ENCODE assay signal across 8 mouse cellular contexts in genomic region chr5:145069707-145070106, GRCm38 (mm10). TPM values are rescaled to one million over a fixed set of nuclear protein-coding genes. Genes with fewer than 3 reads are reported as not detected.
A peak's percentile ranks its signal among the peaks of the same experiment; 100 is the strongest.
DNase-seq lines count a peak whose midpoint lies in the region; ATAC-seq and TF ChIP-seq lines count a peak whose summit lies in the region.
"Had no signal": no experiment of that assay in that cellular context is flagged by ENCODE, and none has a peak within 500 bp of the region (broad histone marks: within the 10 kb centered on the region; RNA-seq: fewer than 3 reads in every experiment).

No protein-coding gene starts in this region.

- H3K4me1 ChIP-seq in G1E (ENCODE audit: insufficient read depth, low read depth, low read length): no peaks in the 10 kb centered on the region
- H3K4me1 ChIP-seq in embryonic facial prominence, embryonic 12.5 days: no peaks in the 10 kb centered on the region
- no peaks in the 10 kb centered on the region for H3K4me1 ChIP-seq in heart, embryonic 16.5 days (ENCODE audit: control insufficient read depth, insufficient read depth, low read length)

- H3K4me3 ChIP-seq in G1E (ENCODE audit: low read depth, low read length): no peak overlapping the region
- H3K4me3 ChIP-seq in embryonic facial prominence, embryonic 12.5 days: no peak overlapping the region
- H3K4me3 ChIP-seq in heart, embryonic 16.5 days (ENCODE audit: low read length): no peak overlapping the region

- H3K4me2 ChIP-seq in embryonic facial prominence, embryonic 12.5 days (replicated peaks): no peak overlapping the region
- H3K4me2 ChIP-seq in heart, embryonic 16.5 days (ENCODE audit: low read depth, low read length): no peak overlapping the region

- 3% methylated on average over 5 of the region's 5 CpGs for WGBS in embryonic facial prominence, embryonic 12.5 days
- WGBS in heart, embryonic 16.5 days: 1% methylated on average over 5 of the region's 5 CpGs
- WGBS in large intestine, adult 2 months: 2% methylated on average over 5 of the region's 5 CpGs

- peaks cover 4% of the 10 kb centered on the region for H3K27me3 ChIP-seq in G1E (ENCODE audit: insufficient read depth, low read length)
- H3K27me3 ChIP-seq in embryonic facial prominence, embryonic 12.5 days: no peaks in the 10 kb centered on the region
- no peaks in the 10 kb centered on the region for H3K27me3 ChIP-seq in heart, embryonic 16.5 days (ENCODE audit: control insufficient read depth, insufficient read depth, low read length)

- no peaks in the 10 kb centered on the region for H3K36me3 ChIP-seq in G1E (replicated peaks)
- H3K36me3 ChIP-seq in embryonic facial prominence, embryonic 12.5 days: no peaks in the 10 kb centered on the region
- no peaks in the 10 kb centered on the region for H3K36me3 ChIP-seq in heart, embryonic 16.5 days (ENCODE audit: control insufficient read depth, insufficient read depth)

- no peaks in the 10 kb centered on the region for H3K9me3 ChIP-seq in G1E (replicated peaks)
- H3K9me3 ChIP-seq in embryonic facial prominence, embryonic 12.5 days: no peaks in the 10 kb centered on the region
- H3K9me3 ChIP-seq in heart, embryonic 16.5 days (replicated peaks; ENCODE audit: control insufficient read depth, low read length): no peaks in the 10 kb centered on the region

- ATAC-seq in G1E (ENCODE audit: extremely low read depth, insufficient number of reproducible peaks, low FRiP score, poor library complexity, severe bottlenecking): peak; percentile 57; the same call in 1 of the 2 replicates
- 0 out of 2 replicates have a peak, but pooled peaks have one; percentile 47 for ATAC-seq in embryonic facial prominence, embryonic 12.5 days (ENCODE audit: insufficient number of reproducible peaks, insufficient read depth, low FRiP score, low TSS enrichment)
- peak; percentile 32; the same call in 1 of the 2 replicates for ATAC-seq in heart, embryonic 16.5 days (replicated peaks; ENCODE audit: extremely low read depth, insufficient read depth, low FRiP score)

- no peak overlapping the region for H3K27ac ChIP-seq in embryonic facial prominence, embryonic 12.5 days
- no peak overlapping the region for H3K27ac ChIP-seq in heart, embryonic 16.5 days (ENCODE audit: low read length)
- H3K27ac ChIP-seq: macrophage had no signal

- no peak for DNase-seq in G1E (ENCODE audit: low spot score)
- DNase-seq in adrenal gland, postnatal 4 days (ENCODE audit: low spot score in 2 of 2): peak; percentile 23 to 53
- peak; percentile 55 for DNase-seq in large intestine, adult 2 months (ENCODE audit: low read depth, low spot score)
- peak; percentile 61 for DNase-seq in lung, postnatal 25 days (ENCODE audit: low spot score)
- DNase-seq in right cerebral cortex, postnatal 25 days: peak; percentile 69

- TF ChIP-seq CTCF in G1E (IDR thresholded peaks at IDR 0.05; ENCODE audit: low read depth, low read length): peak; percentile 72

- no peak overlapping the region for H3K9ac ChIP-seq in embryonic facial prominence, embryonic 12.5 days
- H3K9ac ChIP-seq in heart, embryonic 16.5 days (ENCODE audit: low read length): no peak overlapping the region

RNA-seq across cellular contexts. Expression of gene Arpc1a, which starts 13.9 kb away (rescaled TPM):
- 77.0 and 85.3 TPM in 2 replicates for total RNA-seq in G1E (2014; fragmentation: Nextera tagmentation)
- total RNA-seq in G1E (2017): 125 and 169 TPM in 2 replicates
- polyA plus RNA-seq in G1E (2012): 56.4 and 58.6 TPM in 2 replicates
- total RNA-seq in adrenal gland, postnatal 4 days (2021): 100 to 1,000 TPM; 114 to 121 TPM
- polyA plus RNA-seq in embryonic facial prominence, embryonic 12.5 days (2016; fragmentation: Nextera tagmentation; extraction: Ambion mirVana): 158 and 159 TPM in 2 replicates
- polyA plus RNA-seq in heart, embryonic 16.5 days (2015; fragmentation: Nextera tagmentation; extraction: Ambion mirVana): 91.5 and 93.7 TPM in 2 replicates
- 146 and 160 TPM in 2 replicates for polyA plus RNA-seq in large intestine, adult 2 months (2012; rRNA removed)

RNA-seq across cellular contexts. Expression of gene Kpna7, which starts 14.1 kb away (rescaled TPM):
- total RNA-seq in G1E (2014; fragmentation: Nextera tagmentation): not detected in 2 replicates
- total RNA-seq in G1E (2017): not detected in 2 replicates
- polyA plus RNA-seq in G1E (2012): not detected in 2 replicates
- not detected for total RNA-seq in adrenal gland, postnatal 4 days (2021)
- not detected in 2 replicates for polyA plus RNA-seq in embryonic facial prominence, embryonic 12.5 days (2016; fragmentation: Nextera tagmentation; extraction: Ambion mirVana)
- 0.11 TPM in 1 of 2 replicates, not detected in the other for polyA plus RNA-seq in heart, embryonic 16.5 days (2015; fragmentation: Nextera tagmentation; extraction: Ambion mirVana)
- not detected in 2 replicates for polyA plus RNA-seq in large intestine, adult 2 months (2012; rRNA removed)
- polyA plus RNA-seq: macrophage had no signal

RNA-seq across cellular contexts. Expression of gene 1700018F24Rik, which starts 26.9 kb away (rescaled TPM):
- total RNA-seq in G1E (2014; fragmentation: Nextera tagmentation) (not detected in 2 replicates), G1E (2017) (not detected in 2 replicates)
- polyA plus RNA-seq in G1E (2012): not detected in 2 replicates
- total RNA-seq in adrenal gland, postnatal 4 days (2021): not detected
- polyA plus RNA-seq in embryonic facial prominence, embryonic 12.5 days (2016; fragmentation: Nextera tagmentation; extraction: Ambion mirVana): not detected in 2 replicates
- not detected in 2 replicates for polyA plus RNA-seq in heart, embryonic 16.5 days (2015; fragmentation: Nextera tagmentation; extraction: Ambion mirVana)
- not detected in 2 replicates for polyA plus RNA-seq in large intestine, adult 2 months (2012; rRNA removed)
- polyA plus RNA-seq: macrophage had no signal

RNA-seq across cellular contexts. Expression of gene Gm4871, which starts 37.2 kb away (rescaled TPM):
- total RNA-seq in G1E (2014; fragmentation: Nextera tagmentation): not detected in 2 replicates
- not detected in 2 replicates for total RNA-seq in G1E (2017)
- polyA plus RNA-seq in G1E (2012): not detected in 2 replicates
- total RNA-seq in adrenal gland, postnatal 4 days (2021): not detected
- polyA plus RNA-seq in embryonic facial prominence, embryonic 12.5 days (2016; fragmentation: Nextera tagmentation; extraction: Ambion mirVana): not detected in 2 replicates
- not detected in 2 replicates for polyA plus RNA-seq in heart, embryonic 16.5 days (2015; fragmentation: Nextera tagmentation; extraction: Ambion mirVana)
- not detected in 2 replicates for polyA plus RNA-seq in large intestine, adult 2 months (2012; rRNA removed)
- polyA plus RNA-seq: macrophage had no signal

RNA-seq across cellular contexts. Expression of gene Arpc1b, which starts 44.3 kb away (rescaled TPM):
- total RNA-seq in G1E (2014; fragmentation: Nextera tagmentation) (226 and 347 TPM in 2 replicates), G1E (2017) (230 and 290 TPM in 2 replicates)
- polyA plus RNA-seq in G1E (2012): 2,252 and 2,780 TPM in 2 replicates
- total RNA-seq in adrenal gland, postnatal 4 days (2021): 100 to 1,000 TPM; 226 to 243 TPM
- polyA plus RNA-seq in embryonic facial prominence, embryonic 12.5 days (2016; fragmentation: Nextera tagmentation; extraction: Ambion mirVana): 132 and 134 TPM in 2 replicates
- 263 and 300 TPM in 2 replicates for polyA plus RNA-seq in heart, embryonic 16.5 days (2015; fragmentation: Nextera tagmentation; extraction: Ambion mirVana)
- polyA plus RNA-seq in large intestine, adult 2 months (2012; rRNA removed): 768 and 891 TPM in 2 replicates
